Mouse (Mus musculus): ENCODE results near the gene Gm37240.

- no peak for TF ChIP-seq CTCF (IDR thresholded peaks at IDR 0.05; ENCODE audit: low read depth, low read length)
- TF ChIP-seq GATA1 (IDR thresholded peaks at IDR 0.05; ENCODE audit: borderline replicate concordance, low read length), result no peak
- TF ChIP-seq TAL1 (conservative IDR thresholded peaks at IDR 0.05; ENCODE audit: low read depth, low read length), result no peak
These were observed 960.0 kb downstream of the Gm37240 start for GRCm38 (mm10) chr3:84927168-84927794.
